Mouse (Mus musculus) brain, embryonic 14.5 days (tissue): Measurements from ENCODE around the gene Aurkb.

ENCODE experiments used
- CTCF ChIP-seq: fragments of 200-500 bp; IDR thresholded peaks from 2 replicates; pipeline ENCODE4 v1.5.1; 2012; ENCODE audit warnings: inconsistent platforms, mild to moderate bottlenecking, moderate library complexity, borderline replicate concordance; ENCODE audit not compliant: insufficient read depth, insufficient read length; ENCODE audit errors: extremely low read depth
- POLR2A ChIP-seq: fragments of 200-500 bp; IDR thresholded peaks from 2 replicates; pipeline ENCODE4 v1.6.1; 2012; ENCODE audit warnings: mild to moderate bottlenecking, inconsistent platforms, borderline replicate concordance; ENCODE audit not compliant: poor library complexity, insufficient read depth, insufficient read length, severe bottlenecking; ENCODE audit errors: extremely low read depth

DNA sequence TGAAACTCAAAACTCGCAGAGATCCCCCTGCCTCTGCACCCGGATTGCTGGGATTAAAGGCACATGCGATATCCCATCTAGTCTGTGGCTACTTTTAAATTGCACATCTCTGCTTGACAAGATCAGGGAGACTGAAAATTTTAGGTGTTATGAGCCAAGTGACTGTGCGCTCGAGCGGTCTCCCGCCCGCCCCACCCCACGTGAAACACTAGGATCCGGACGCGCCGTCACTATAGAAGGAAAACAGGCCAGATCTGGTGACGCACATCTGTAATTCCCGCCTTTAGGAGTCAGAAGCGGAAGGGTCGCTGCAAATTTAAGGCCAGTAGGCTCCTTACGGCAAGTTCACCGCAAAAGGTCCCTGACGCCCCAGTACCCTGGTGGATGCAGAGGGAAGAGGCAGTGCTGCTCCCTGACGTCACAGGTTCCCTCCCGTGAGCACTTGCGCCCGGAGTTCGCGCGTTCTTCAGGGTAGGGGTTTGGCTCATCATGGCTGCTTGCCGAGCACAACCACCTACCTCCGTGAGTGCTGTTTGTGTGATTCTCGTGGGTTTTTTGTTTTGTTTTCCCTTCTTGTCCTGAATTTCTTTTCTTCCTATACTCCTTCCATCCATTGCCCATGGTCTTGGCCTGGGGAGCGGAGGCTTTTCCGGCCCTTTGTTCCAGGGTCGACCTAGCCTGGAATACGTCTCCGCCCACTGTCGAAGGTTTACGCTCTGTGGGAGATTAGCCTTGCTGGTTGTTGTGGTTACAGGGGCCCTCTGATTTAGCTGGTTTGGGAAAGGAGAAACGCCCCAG is 29.6 kb upstream of the Aurkb start, which contains the start of gene Ctc1:
- peak; percentile 79 for TF ChIP-seq CTCF
- peak; percentile 80; the same call in 1 of the 2 replicates for TF ChIP-seq POLR2A
